Mouse (Mus musculus): ENCODE results near the gene Nanos1.

The Nanos1 gene

DNA sequence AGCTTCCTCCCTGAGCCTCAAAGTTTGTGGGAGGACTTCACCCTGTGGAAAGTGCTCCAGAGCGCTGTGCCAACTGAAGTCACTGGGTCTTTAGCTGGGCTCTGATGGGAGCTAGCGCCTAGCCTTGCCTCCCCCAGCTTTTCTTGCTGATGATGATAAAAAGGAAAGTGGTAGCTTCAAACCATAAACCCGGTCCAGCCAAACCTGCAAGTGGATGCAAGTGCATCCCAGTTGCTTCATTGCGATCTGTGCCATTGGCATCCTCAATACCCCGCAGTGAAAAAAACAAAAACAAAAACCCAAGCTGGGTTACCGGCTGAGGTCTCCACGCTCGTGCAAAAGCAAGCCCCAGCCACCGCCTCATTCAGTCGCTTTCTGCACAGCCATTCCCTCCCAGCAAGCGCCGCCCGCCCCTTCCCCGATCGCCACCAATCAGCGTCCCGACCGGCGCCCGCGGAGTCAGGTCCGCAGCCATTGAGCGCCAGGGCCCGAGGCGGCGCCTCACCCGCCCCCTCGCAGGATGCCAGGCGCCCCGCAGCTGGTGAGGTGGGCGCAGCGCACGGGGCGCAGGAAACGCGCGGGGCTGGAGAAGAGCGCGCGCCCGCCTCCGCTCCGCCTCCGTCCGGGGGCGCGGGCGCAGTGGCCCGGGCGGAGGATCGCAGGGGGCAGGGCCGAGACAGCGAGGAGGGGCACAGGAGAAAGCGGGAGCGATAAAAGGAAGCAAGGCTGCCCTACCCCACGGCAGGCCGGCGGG, at the start of gene Nanos1:
Nanos1 (plus strand) TSS at position 550 of the 754 bp plus-strand sequence.
- DNase-seq: peak; percentile 75

GRCm38 (mm10) chr19:60709193-60709900, 46.4 kb upstream of the Nanos1 start:
- no peak for DNase-seq

- no peak for DNase-seq
Measured at GRCm38 (mm10) chr19:60710196-60710595, 45.6 kb upstream of the Nanos1 start.

DNA sequence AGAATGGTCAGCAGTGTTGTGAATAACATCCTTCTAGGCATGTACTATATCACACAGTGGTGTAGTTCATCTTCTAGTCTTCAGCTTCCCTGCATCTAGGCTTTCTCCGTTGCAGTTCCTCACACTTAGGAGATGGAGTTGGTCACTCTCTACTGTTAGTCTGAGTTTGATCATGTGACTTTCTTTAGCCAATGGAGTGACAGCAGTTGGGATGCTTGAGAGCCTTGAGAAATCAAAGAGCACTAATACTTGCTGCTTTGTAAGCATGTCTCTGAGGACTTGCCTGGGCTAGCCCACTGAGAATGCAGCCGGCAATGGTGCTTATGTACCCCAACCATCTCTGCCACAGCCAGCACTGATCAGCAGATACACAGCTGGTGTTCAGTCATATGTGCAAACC, 43.2 kb upstream of the Nanos1 start:
- DNase-seq: no peak

DNA sequence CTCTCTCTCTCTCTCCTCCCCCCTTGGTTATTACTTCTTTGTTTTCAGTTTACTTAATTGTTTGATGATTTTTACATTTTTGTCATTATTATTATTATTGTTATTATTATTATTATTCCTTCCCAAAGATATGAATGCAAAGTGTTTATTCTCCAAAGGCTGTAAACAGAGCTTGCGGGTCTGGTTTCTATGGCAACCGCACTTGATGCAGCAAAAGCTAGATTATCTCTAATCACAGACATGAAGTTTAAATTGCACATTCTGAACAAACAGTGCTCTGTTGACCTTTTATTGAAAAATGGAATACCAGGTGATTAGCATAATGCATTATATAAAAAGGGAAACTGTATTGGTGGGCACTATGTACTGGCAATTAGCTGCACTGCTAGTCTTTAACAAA, 39.4 kb upstream of the Nanos1 start:
- DNase-seq: no peak

DNA sequence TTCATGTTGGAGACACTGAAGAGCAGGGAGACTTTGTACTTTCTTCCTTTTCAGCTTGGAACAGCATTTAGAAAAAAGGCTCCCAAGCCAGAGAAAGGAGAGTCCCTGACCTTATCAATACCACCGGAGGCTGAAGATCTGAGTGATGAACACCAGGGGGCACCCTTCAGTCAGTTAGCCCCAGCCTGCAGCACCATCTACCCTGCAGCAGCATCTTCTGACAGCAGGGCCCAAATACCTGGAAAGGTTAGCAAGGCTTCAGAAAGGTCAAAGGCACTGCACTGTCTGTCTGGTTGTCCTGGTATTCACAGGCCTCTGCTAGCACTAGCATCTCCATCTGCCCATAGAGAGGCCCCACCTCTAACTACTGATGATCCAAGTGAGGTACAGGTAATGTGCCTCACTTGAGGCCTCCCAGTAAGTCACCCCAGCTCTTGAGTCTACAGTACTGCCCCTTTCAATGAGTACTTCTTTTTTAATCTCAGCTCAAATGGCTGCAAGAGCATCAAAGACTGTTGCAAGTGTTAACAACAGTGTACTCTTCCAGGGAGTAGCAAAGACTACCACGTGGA, 25.4 kb upstream of the Nanos1 start:
- peak; percentile 59 for DNase-seq

GRCm38 (mm10) chr19:60731299-60731698, 24.5 kb upstream of the Nanos1 start:
- DNase-seq: no peak

- no peak for DNase-seq
Measured at GRCm38 (mm10) chr19:60731966-60732365, 23.8 kb upstream of the Nanos1 start.

DNA sequence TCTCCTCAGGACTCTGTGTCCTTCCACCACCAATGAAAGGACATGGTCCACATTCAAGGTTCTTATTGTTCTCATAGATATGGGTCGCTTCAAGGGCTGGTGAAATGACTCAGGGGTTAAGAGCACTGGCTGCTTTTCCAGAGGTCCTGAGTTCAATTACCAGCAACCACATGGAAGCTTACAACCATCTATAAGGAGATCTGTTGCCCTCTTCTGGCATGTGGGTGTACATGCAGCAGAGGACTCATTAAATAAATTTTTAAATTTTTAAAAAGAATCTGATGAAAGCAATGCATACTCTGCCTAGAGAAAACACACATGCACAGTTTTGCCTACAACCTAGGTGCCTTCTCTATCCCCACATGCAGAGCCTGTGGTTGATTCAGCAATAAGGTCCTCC, 15.2 kb upstream of the Nanos1 start:
- DNase-seq: no peak

- no peak for DNase-seq
Measured at GRCm38 (mm10) chr19:60743767-60744547, 11.8 kb upstream of the Nanos1 start.

GRCm38 (mm10) chr19:60747801-60748200, 8.0 kb upstream of the Nanos1 start:
- DNase-seq: no peak

GRCm38 (mm10) chr19:60756192-60757098, 658 bp downstream of the Nanos1 start:
- DNase-seq: peak; percentile 41

GRCm38 (mm10) chr19:60757099-60757785, 1.5 kb downstream of the Nanos1 start:
- no peak for DNase-seq

DNA sequence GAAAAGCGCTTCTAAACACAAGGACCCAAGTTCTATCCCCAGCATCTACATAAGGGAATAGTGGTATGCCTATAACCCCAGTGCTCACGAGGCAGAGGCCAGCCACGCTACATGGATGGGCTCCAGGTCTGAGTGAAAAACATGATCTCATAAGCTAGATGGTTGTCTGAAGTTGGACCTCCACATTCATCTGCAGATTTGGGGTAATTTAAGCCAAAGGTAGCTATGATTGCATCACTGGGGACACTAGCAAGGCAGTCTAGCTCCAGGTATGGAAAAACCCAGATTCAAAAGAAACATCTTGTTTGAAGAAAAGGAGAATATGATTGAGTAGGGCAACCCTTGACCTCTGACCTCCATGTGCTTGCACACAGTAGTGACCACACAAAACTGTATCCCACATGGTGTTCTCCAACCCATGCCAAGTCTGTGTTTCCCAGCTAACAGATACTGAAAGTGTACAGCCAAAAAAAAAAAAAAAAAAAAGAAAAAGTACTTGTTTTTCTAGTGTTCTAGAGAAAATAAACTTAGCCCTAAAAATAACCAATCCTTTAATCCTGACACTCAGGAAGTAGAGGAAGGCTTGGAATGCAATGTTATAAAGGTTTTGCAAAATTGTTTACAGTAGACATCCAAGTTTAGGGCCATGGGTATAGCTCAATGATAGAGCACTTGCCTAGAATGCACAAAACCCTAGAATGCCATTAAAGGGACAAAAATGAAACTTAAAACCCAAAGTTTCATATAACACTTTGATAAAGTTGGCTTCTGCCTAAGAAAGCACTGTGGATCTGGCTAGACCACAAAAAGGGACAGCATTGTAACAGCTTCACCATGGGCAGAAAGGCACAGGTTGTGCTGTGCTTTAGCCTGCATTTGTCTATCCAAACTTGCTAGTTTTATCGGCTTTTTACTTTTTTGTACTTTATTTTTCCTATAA, 3.4 kb downstream of the Nanos1 start:
- no peak for DNase-seq

- DNase-seq: no peak
Measured at GRCm38 (mm10) chr19:60773366-60773765, 17.6 kb downstream of the Nanos1 start.

- DNase-seq: no peak
Measured at GRCm38 (mm10) chr19:60782034-60782433, 26.2 kb downstream of the Nanos1 start.

DNA sequence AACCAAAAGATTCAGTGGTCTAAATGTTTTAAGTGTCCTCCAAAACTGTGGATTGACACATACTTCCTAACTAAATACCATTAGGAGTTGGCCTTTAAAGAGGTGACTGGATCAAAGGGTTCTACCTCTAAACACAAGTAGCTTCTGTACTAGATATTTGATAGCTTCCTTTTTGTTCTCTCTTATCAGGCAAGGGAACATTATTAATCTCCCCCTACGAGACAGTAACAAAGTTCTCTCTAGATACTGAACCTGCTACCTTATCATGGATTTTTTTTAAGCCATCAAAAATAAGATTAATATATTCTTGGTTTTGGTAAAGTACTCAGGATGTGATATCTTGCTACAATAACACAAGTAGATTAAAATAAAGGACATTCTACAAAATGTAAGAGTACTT, 28.9 kb downstream of the Nanos1 start:
- DNase-seq: no peak

GRCm38 (mm10) chr19:60787465-60788150, 31.8 kb downstream of the Nanos1 start:
- DNase-seq: no peak

DNA sequence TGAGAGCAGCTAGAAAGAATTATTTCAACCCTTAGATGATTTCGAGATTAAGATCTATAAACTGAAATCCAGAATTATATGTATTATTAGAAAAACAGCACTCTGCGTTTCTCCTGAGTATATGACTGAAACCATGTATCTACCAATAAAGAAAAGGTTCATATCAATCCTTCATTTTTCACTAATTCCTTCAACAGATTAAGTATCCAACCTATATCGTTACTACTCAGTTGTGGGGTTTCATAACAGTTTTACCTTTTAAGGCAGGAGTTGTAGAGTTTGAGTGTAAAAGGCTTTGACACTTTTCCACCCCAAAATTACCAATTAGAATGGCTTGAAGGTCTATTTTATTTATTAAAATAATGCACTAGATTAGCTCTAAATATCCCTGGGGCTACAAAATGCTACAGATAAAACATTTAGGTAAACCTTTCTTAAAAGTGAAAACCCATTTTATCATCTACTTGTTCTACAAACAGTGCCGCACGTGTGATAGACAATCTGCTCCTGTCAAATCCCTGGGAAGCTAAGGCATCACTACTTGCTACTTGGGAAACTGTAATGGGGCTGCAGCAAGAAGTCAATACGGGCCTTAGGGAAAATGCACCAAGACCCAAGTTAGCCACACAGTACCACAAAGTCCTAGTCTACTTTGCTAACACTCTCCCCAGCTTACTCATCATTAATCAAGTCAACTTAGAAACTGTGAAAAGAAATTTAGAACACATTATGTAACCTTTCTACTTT, 32.6 kb downstream of the Nanos1 start:
- peak; percentile 22 for DNase-seq

Measured in kidney, adult 9 months (tissue).